Mouse (Mus musculus): ENCODE results near the gene Atf7ip.

DNA sequence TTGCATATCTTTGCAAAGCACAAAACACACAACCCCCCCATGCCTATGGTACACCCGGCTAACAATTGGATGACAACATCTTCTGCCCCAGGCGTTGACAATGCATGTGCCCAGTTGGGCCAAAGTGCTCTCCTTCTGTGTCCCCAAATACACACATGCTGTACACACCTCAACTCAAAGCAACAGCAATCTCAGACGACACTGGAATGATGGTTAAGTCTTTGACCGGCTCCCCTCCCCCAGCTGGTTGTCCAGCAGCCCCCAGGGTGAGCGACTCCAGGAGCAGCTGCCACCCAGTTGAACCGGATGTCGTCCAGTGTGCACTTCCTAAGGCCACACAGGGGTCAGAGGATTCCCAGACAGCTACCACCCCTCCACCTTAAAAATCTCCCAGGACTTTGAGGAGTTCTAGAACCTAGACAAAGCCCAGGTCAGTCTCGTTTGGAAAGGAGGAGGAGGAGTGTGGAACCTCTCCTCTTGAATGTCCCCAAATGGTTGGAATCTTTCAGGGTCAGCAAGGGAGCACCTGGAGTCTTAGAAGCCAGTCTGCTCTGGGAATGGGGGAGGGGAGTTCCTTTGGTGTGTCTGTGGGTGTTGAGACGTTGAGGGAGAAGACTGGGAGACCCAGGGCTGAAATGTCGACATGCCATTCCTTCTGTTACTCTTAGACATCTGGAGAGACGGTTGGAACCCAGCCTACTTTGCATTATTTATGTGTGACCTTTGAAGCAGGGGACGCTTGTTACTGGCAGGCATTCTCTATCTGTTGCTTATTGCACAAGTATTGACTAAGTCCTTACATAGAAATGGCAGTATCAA, 36.8 kb upstream of the Atf7ip start:
- TF ChIP-seq CTCF (IDR thresholded peaks at IDR 0.05; ENCODE audit: borderline replicate concordance, insufficient read depth, low read length) (no peak), POLR2A (IDR thresholded peaks at IDR 0.05; ENCODE audit: low read depth, low read length) (no peak)
